Mouse (Mus musculus): ENCODE measurements around the gene Gm10310. TPM values are rescaled to one million over a fixed set of nuclear protein-coding genes. Genes with fewer than 3 reads are reported as not detected.
"Not testable (repeated sequence)": the region's sequence is repeated elsewhere in the genome, so short reads cannot be mapped to it uniquely, and the experiment has no call there.

Gene Gm10310
- total RNA-seq (2017): not detected in 2 replicates

DNA sequence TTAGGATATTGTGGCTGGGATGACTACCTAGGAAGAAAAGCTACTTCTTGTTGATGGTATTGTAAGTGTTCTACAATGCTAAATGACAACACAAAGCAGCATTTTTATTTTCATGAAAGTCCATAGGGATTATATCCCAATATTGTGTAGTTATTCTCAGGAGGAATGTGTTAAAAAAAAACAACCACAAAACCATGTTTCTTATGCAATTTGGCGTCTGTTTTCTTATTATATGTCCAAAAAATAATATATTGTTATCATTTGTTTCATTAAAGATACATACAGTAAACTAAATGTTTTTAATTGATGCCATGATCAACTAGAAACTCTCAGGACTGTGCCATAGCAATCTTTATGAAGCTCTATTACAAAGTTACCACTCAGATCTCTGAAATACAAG, at the start of gene Gm10310:
Gene Gm10310, minus strand, starts transcription at position 101 of the 400 bp plus-strand sequence.
- ATAC-seq (replicated peaks in 1 of 2; ENCODE audit: insufficient read depth in 1 of 2, low FRiP score in 2 of 2, low TSS enrichment in 1 of 2, low read depth in 1 of 2, poor library complexity in 2 of 2, severe bottlenecking in 2 of 2): not testable (repeated sequence)

DNA sequence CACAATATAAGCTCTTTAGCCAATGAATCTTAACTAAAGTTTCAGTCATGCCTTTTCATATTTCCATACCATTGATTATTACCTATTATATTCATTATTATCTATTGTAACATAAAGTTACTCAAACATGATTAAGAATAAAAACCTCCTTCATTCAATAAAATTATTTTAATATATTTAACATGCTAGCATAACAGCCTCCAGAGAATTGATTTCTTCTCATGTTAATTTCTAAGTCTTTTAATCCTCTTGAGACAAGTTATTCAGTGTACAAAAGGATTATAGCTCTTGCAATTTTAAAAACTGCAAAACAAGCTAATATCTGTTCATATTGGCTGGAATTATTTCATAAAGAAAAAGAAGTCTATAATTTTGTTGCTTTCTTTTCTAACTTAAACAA, 45.2 kb upstream of the Gm10310 start, which contains the start of gene Olfr821:
Gene Olfr821, plus strand, starts transcription at position 301 of the 400 bp plus-strand sequence.
- no peak for ATAC-seq (replicated peaks in 1 of 2; ENCODE audit: insufficient read depth in 1 of 2, low FRiP score in 2 of 2, low TSS enrichment in 1 of 2, low read depth in 1 of 2, poor library complexity in 2 of 2, severe bottlenecking in 2 of 2)

DNA sequence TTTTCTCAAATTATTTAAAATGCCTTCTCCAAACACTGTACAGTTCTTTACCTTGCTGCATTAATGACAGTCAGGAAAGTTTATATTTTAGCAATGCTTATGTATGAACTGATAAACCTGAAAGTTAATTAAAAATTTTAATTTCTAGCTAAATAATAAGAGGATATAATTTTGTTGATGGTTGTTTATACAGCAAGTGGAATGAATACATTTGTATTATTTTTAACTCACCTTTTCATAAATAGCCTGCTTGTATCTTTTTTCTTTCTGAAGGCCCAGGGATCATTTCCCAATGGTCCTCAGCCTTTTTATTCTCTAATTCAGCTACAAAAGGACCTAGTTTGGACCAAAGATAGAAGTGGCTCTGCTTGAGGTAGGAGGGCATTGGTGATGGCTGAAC, 27.5 kb upstream of the Gm10310 start, which contains the start of gene Olfr820:
Gene Olfr820, plus strand, starts transcription at position 301 of the 400 bp plus-strand sequence.
- ATAC-seq (replicated peaks in 1 of 2; ENCODE audit: insufficient read depth in 1 of 2, low FRiP score in 2 of 2, low TSS enrichment in 1 of 2, low read depth in 1 of 2, poor library complexity in 2 of 2, severe bottlenecking in 2 of 2): no peak

DNA sequence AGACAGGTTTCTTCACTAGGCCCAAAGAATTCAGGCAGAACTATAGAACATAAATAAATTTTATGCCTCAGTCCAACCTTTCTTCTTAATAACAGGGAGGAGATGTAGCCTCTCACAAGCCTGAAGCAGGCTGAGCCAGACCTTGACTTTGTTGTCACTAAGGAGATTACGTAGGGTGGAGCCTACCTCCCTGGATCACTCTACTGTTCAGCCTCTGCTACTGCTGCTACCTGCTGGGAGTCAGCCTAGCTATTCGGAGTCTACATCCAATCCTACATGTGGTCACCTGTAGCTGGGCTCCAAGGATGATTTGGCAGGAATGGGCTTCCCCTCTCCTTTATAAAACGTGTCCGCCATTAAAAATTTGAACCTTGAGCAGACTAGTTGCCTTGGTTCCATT, 20.5 kb upstream of the Gm10310 start:
- ATAC-seq (replicated peaks in 1 of 2; ENCODE audit: insufficient read depth in 1 of 2, low FRiP score in 2 of 2, low TSS enrichment in 1 of 2, low read depth in 1 of 2, poor library complexity in 2 of 2, severe bottlenecking in 2 of 2): not testable (repeated sequence)

DNA sequence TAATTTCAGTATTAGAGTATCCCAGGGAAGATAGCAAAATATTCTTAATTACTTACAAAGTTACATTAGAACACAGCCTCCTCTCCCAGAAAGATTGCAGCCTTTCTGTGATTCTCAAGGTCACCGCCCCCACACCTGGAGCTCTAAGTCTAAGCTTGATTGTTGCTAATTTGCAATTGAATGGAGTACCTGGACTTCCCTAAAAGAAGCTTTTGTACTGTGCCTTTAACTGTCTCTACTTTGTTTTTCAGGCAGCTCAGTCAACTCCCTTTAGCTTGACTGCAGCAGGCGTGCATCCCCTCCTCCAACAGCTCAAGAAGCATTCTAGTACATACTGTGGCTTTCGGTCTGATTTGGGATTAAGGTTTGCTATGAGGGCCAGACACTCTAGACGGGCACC, 19.2 kb upstream of the Gm10310 start:
- ATAC-seq (replicated peaks in 1 of 2; ENCODE audit: insufficient read depth in 1 of 2, low FRiP score in 2 of 2, low TSS enrichment in 1 of 2, low read depth in 1 of 2, poor library complexity in 2 of 2, severe bottlenecking in 2 of 2): not testable (repeated sequence)

DNA sequence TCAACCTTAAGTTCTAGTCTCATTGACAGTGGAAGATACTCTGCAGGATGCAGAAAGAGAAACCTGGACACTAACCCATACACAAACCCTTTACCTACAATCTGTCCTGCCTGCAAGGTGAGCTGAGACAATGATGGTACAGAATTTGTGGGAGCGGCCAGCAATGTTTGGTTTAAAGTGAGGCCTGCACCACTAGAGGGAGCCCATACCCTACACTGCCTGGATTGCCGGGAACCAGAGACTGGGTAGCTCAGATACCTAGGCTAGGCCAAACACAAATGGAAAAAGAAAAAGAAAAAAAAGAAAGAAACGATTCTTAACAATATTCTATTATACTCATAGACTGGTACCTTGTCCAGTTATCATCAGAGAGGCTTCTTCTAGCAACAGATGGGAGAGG, 3.0 kb downstream of the Gm10310 start:
- peak; percentile 48 to 62; a peak in 3 of 4 replicates for ATAC-seq (replicated peaks in 1 of 2; ENCODE audit: insufficient read depth in 1 of 2, low FRiP score in 2 of 2, low TSS enrichment in 1 of 2, low read depth in 1 of 2, poor library complexity in 2 of 2, severe bottlenecking in 2 of 2)

DNA sequence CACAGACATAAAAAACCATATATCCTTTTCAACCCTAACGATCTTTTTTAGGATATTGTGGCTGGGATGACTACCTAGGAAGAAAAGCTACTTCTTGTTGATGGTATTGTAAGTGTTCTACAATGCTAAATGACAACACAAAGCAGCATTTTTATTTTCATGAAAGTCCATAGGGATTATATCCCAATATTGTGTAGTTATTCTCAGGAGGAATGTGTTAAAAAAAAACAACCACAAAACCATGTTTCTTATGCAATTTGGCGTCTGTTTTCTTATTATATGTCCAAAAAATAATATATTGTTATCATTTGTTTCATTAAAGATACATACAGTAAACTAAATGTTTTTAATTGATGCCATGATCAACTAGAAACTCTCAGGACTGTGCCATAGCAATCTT, 8.8 kb downstream of the Gm10310 start, which contains the start of gene Olfr247:
Gene Olfr247, minus strand, starts transcription at position 101 of the 400 bp plus-strand sequence.
- not testable (repeated sequence) for ATAC-seq (replicated peaks in 1 of 2; ENCODE audit: insufficient read depth in 1 of 2, low FRiP score in 2 of 2, low TSS enrichment in 1 of 2, low read depth in 1 of 2, poor library complexity in 2 of 2, severe bottlenecking in 2 of 2)

DNA sequence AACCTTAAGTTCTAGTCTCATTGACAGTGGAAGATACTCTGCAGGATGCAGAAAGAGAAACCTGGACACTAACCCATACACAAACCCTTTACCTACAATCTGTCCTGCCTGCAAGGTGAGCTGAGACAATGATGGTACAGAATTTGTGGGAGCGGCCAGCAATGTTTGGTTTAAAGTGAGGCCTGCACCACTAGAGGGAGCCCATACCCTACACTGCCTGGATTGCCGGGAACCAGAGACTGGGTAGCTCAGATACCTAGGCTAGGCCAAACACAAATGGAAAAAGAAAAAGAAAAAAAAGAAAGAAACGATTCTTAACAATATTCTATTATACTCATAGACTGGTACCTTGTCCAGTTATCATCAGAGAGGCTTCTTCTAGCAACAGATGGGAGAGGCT, 11.9 kb downstream of the Gm10310 start:
- ATAC-seq (replicated peaks in 1 of 2; ENCODE audit: insufficient read depth in 1 of 2, low FRiP score in 2 of 2, low TSS enrichment in 1 of 2, low read depth in 1 of 2, poor library complexity in 2 of 2, severe bottlenecking in 2 of 2): peak; percentile 42 to 73; a peak in 2 of 4 replicates

DNA sequence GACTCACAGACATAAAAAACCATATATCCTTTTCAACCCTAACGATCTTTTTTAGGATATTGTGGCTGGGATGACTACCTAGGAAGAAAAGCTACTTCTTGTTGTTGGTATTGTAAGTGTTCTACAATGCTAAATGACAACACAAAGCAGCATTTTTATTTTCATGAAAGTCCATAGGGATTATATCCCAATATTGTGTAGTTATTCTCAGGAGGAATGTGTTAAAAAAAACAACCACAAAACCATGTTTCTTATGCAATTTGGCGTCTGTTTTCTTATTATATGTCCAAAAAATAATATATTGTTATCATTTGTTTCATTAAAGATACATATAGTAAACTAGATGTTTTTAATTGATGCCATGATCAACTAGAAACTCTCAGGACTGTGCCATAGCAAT, 17.7 kb downstream of the Gm10310 start, which contains the start of gene Olfr819:
Gene Olfr819, minus strand, starts transcription at position 101 of the 400 bp plus-strand sequence.
- ATAC-seq (replicated peaks in 1 of 2; ENCODE audit: insufficient read depth in 1 of 2, low FRiP score in 2 of 2, low TSS enrichment in 1 of 2, low read depth in 1 of 2, poor library complexity in 2 of 2, severe bottlenecking in 2 of 2): not testable (repeated sequence)

DNA sequence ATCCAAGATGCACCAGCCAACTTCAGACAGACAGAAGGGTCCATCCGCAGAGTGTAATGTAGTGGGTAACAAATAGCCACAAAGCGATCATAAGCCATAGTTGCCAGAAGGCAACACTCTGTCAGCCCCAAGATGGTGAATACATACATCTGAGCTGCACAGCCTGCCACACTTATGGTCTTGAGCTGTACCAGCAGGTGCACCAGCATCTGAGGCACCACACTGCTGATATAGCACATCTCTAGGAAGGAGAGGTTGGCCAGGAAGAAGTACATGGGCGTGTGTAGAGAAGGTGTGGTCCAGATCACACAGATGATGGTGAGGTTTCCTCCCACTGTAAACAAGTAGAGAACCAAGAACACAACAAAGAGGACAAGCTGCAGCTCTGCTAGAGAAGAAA, 18.6 kb downstream of the Gm10310 start:
- ATAC-seq (replicated peaks in 1 of 2; ENCODE audit: insufficient read depth in 1 of 2, low FRiP score in 2 of 2, low TSS enrichment in 1 of 2, low read depth in 1 of 2, poor library complexity in 2 of 2, severe bottlenecking in 2 of 2): peak in 1 of 2 experiments; percentile 27; a peak in 1 of 4 replicates

DNA sequence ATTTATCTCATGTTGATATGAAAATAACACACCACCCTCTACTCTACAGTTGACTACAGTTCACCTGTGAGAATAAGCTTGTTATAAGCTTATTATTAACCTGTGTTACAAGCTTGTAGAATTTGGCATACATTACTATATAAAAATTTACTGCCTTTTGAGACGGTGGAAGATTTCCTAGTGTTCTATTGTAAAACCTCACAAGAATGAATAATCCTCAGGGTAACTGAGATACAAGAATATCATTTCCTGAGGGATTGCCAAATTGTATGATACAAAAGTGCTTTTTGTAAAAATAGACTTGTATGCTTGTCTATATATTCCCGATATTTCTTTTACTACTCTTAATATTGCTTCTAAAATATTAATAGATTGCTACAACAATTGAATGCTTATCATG, 35.9 kb downstream of the Gm10310 start, which contains the start of gene Olfr818:
Gene Olfr818, minus strand, starts transcription at position 101 of the 400 bp plus-strand sequence.
- ATAC-seq (replicated peaks in 1 of 2; ENCODE audit: insufficient read depth in 1 of 2, low FRiP score in 2 of 2, low TSS enrichment in 1 of 2, low read depth in 1 of 2, poor library complexity in 2 of 2, severe bottlenecking in 2 of 2): no peak

Other genes starting within 250 kb of the Gm10310 start
- not detected in 2 replicates for gene Olfr806, start 243.1 kb downstream of the Gm10310 start, total RNA-seq (2017)
- not detected in 2 replicates for gene Olfr807, start 227.3 kb downstream of the Gm10310 start, total RNA-seq (2017)
- gene Olfr808, start 219.6 kb downstream of the Gm10310 start, total RNA-seq (2017): not detected in 2 replicates
- gene Olfr809, start 210.4 kb downstream of the Gm10310 start, total RNA-seq (2017): not detected in 2 replicates
- not detected in 2 replicates for gene Olfr810, start 190.1 kb downstream of the Gm10310 start, total RNA-seq (2017)
- not detected in 2 replicates for gene Olfr811, start 180.7 kb downstream of the Gm10310 start, total RNA-seq (2017)
- not detected in 2 replicates for gene Olfr812, start 139.0 kb downstream of the Gm10310 start, total RNA-seq (2017)
- gene Olfr813, start 129.7 kb downstream of the Gm10310 start, total RNA-seq (2017): not detected in 2 replicates
- gene Olfr814, start 105.2 kb downstream of the Gm10310 start, total RNA-seq (2017): not detected in 2 replicates
- gene Olfr815, start 79.2 kb downstream of the Gm10310 start, total RNA-seq (2017): not detected in 2 replicates
- gene Olfr816, start 69.5 kb downstream of the Gm10310 start, total RNA-seq (2017): not detected in 2 replicates
- gene Olfr818, start 36.0 kb downstream of the Gm10310 start, total RNA-seq (2017): not detected in 2 replicates
- gene Olfr819, start 17.8 kb downstream of the Gm10310 start, total RNA-seq (2017): not detected in 2 replicates
- gene Olfr247, start 8.9 kb downstream of the Gm10310 start, total RNA-seq (2017): not detected in 2 replicates
- not detected in 2 replicates for gene Olfr820, start 27.6 kb upstream of the Gm10310 start, total RNA-seq (2017)
- not detected in 2 replicates for gene Olfr821, start 45.3 kb upstream of the Gm10310 start, total RNA-seq (2017)
- gene Olfr822, start 86.1 kb upstream of the Gm10310 start, total RNA-seq (2017): not detected in 2 replicates
- not detected in 2 replicates for gene Olfr823, start 130.3 kb upstream of the Gm10310 start, total RNA-seq (2017)
- gene Olfr824, start 144.9 kb upstream of the Gm10310 start, total RNA-seq (2017): not detected in 2 replicates
- not detected in 2 replicates for gene Olfr825, start 181.7 kb upstream of the Gm10310 start, total RNA-seq (2017)
- not detected in 2 replicates for gene Olfr826, start 199.1 kb upstream of the Gm10310 start, total RNA-seq (2017)
- not detected in 2 replicates for gene Olfr827, start 229.3 kb upstream of the Gm10310 start, total RNA-seq (2017)